Mouse (Mus musculus) frontal cortex, adult 2 months (tissue): ENCODE measurements at regions not wholly inside any gene's neighbourhood (a gene's known extent, or its start where the extent isn't known, plus 50 kb on each side); places are given as distances from the start of the nearest gene placed in this dataset.

Source experiments
- DNase-seq, 2 experiments: peaks; one replicate each; pipeline ENCODE4 v3.0.0; 2022; ENCODE audit warnings: low spot score in 1 of 2; ENCODE audit errors: extremely low spot score in 1 of 2

GRCm38 (mm10) chr1:61135597-61136545 lies 158.1 kb downstream of the Icos start:
- DNase-seq: no peak

GRCm38 (mm10) chr1:61137210-61137885 lies 159.6 kb downstream of the Icos start:
- DNase-seq: no peak

GRCm38 (mm10) chr1:61137954-61138353 lies 160.2 kb downstream of the Icos start:
- no peak for DNase-seq

GRCm38 (mm10) chr1:61139291-61139983 lies 161.7 kb downstream of the Icos start:
- peak in 1 of 2 experiments; percentile 59 for DNase-seq

GRCm38 (mm10) chr1:61139984-61140648 lies 162.4 kb downstream of the Icos start:
- no peak for DNase-seq

- no peak for DNase-seq
Observed at GRCm38 (mm10) chr1:61140870-61141591, 163.3 kb downstream of the Icos start.

GRCm38 (mm10) chr1:61141592-61141930 lies 163.8 kb downstream of the Icos start:
- DNase-seq: no peak

GRCm38 (mm10) chr1:61141952-61142351 lies 164.2 kb downstream of the Icos start:
- no peak for DNase-seq

GRCm38 (mm10) chr1:61143030-61143753 lies 165.5 kb downstream of the Icos start:
- DNase-seq: no peak

- DNase-seq: no peak
Observed at GRCm38 (mm10) chr1:61143754-61144066, 166.0 kb downstream of the Icos start.

GRCm38 (mm10) chr1:61145013-61145412 lies 167.3 kb downstream of the Icos start:
- DNase-seq: no peak

- DNase-seq: no peak
Observed at GRCm38 (mm10) chr1:61145572-61145971, 167.8 kb downstream of the Icos start.

GRCm38 (mm10) chr1:61146222-61146723 lies 168.5 kb downstream of the Icos start:
- DNase-seq: peak in 1 of 2 experiments; percentile 30

GRCm38 (mm10) chr1:61151742-61152141 lies 174.0 kb downstream of the Icos start:
- no peak for DNase-seq

GRCm38 (mm10) chr1:61152157-61152556 lies 174.4 kb downstream of the Icos start:
- no peak for DNase-seq

- peak; percentile 15 to 35 for DNase-seq
Observed at GRCm38 (mm10) chr1:61154216-61154615, 176.5 kb downstream of the Icos start.

- DNase-seq: peak in 1 of 2 experiments; percentile 32
Observed at GRCm38 (mm10) chr1:61157271-61157670, 179.5 kb downstream of the Icos start.

GRCm38 (mm10) chr1:61160505-61160904 lies 182.8 kb downstream of the Icos start:
- no peak for DNase-seq

GRCm38 (mm10) chr1:61164271-61164670 lies 186.5 kb downstream of the Icos start:
- no peak for DNase-seq
